Mouse (Mus musculus): Measurements from ENCODE around the gene Bcl2l13.
"Not testable (repeated sequence)": the region's sequence is repeated elsewhere in the genome, so short reads cannot be mapped to it uniquely, and the experiment has no call there.

Bcl2l13 gene

GRCm38 (mm10) chr6:120830866-120831608 is 5.0 kb upstream of the Bcl2l13 start:
- DNase-seq (ENCODE audit: low spot score) = no peak

DNA sequence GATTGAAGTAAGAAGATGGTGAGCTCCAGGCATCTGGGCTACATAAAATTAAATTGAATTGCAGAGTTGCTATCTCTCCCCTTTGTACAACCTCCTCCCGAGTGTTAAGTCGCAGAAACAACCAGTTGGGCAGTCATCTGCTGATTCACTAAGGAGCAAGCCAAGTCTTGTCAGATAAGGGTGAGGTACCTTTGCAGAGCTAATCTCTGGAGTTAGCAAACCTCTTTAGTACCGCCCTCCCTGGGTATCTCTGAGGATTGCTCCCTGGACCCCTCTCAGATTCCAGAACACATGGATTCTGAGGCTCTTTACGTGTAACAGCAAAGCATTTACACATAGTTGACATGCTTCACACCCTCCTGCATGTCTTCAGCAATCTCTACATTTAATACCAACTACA is 3.9 kb upstream of the Bcl2l13 start:
- no peak for DNase-seq (ENCODE audit: low spot score)

GRCm38 (mm10) chr6:120834766-120835321 is 1.2 kb upstream of the Bcl2l13 start:
- DNase-seq (ENCODE audit: low spot score) = no peak

DNA sequence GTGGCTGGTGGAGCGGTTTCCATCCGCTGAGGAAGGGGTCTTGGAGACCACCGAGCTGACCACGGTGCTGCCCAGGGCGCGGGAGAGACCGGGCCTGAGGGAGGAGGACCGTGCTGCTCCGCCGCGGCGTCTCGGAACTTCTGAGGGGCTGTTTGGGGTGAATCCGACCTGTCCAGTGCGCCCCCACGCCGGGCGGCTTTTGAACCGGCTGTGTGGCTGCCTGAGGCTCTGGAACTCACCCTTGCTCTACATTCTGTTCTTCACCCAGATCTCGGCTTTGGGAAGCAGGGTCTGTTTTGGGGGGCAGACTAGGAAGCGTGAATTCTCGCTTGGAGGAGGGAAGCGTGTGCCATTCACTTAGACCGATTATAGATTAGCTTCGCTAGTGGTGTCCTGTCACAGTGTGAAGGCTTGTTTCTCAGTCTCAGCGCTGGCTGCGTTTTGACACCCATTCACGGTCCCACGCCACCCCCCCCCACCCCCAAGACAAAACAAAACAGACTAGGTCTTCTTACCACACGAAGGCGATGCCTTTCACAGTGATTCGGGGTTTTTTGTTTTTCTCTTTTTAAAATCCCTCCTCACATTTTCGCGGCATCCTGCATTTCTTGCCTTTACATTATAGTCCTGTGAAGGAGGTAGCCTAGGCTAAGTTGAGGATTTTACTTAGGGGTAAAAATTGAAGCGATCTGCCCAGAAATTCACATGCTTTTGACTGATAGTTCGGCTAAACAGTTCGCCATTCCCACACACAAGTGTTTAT is 558 bp downstream of the Bcl2l13 start:
- DNase-seq (ENCODE audit: low spot score) = no peak

DNA sequence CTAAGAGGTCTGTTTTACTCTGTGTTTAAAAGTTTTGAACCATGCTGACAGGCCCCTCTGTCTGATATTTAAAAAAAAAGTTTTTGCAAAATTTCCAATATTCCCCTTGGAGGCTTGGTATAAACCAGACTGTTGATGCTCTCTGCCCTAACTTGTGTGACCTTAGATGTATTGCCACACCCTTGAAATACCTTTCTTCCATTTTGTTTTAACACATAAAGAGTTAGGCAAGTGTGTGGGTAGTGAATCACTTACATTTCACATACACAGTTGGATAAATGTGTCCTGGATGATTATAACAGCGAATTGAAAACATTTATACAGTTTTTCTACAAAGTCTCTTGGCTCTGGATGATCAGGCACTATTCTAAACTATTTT is 1.1 kb downstream of the Bcl2l13 start:
- DNase-seq (ENCODE audit: low spot score) = no peak

GRCm38 (mm10) chr6:120840258-120840657 is 4.2 kb downstream of the Bcl2l13 start:
- DNase-seq (ENCODE audit: low spot score) = no peak

- no peak for DNase-seq (ENCODE audit: low spot score)
Observed at GRCm38 (mm10) chr6:120841754-120842153, 5.7 kb downstream of the Bcl2l13 start.

- not testable (repeated sequence) for DNase-seq (ENCODE audit: low spot score)
Observed at GRCm38 (mm10) chr6:120850720-120851119, 14.7 kb downstream of the Bcl2l13 start.

DNA sequence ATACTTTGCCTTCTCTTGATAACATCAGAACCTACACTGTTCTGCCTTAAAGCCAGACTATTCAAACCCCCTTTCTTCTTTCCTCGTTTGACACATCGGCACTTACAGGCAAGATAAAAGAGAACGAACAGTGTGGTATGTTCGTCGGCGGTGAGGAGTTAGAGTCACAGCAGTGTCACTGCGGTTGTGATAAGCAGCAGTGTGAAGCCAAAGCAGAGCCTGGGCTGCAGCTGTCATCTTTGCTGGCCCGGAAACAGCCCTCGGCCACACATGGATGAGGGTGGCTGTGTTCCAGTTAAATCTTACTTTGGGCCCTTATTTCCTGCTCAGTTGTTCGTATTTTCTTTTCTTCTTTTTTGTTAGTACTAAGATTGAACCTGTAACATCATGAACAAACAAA is 18.4 kb downstream of the Bcl2l13 start:
- DNase-seq (ENCODE audit: low spot score) = no peak

DNA sequence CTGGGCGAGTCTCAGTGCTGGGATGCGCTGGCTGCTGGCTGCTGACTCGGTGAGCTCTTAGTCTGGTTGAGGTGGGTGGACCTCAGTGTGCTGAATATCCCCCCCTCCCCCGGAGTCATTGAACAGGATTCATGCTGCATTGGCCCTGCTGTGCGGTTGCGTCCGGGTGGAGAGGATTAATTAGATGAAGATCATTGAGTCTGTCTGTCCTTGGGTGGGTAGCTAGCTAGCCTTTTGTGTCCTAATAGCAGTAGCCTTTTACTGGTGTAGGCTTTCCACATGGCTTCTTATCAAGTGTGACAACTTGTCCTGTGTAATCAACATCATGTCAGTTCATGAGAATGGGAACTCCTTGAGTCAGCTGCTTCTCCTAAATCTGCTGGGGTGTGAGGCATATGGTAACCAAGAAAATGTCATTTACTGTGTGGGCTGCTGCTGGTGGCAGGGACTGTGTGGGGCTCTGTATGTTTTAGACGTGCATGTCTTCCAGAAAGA is 22.3 kb downstream of the Bcl2l13 start:
- DNase-seq (ENCODE audit: low spot score) = no peak

DNA sequence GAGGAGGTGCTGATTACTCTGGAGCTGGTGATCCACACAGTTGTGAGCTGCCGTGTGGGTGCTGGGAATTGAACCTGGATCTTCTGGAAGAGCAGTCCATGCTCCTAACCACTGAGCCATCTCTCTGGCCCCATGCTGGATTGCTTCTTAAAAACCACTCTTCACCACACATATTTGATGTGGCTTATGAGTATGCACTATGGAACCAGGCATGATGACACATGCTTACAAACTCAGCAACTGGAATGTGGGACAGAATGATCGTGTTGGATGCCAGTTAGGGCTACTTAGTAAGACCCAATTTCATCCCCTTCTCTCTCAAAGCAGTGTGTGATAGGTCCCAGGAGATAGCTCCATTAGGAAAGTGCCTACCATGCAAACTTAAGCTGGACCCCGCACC is 24.1 kb downstream of the Bcl2l13 start:
- no peak for DNase-seq (ENCODE audit: low spot score)

DNA sequence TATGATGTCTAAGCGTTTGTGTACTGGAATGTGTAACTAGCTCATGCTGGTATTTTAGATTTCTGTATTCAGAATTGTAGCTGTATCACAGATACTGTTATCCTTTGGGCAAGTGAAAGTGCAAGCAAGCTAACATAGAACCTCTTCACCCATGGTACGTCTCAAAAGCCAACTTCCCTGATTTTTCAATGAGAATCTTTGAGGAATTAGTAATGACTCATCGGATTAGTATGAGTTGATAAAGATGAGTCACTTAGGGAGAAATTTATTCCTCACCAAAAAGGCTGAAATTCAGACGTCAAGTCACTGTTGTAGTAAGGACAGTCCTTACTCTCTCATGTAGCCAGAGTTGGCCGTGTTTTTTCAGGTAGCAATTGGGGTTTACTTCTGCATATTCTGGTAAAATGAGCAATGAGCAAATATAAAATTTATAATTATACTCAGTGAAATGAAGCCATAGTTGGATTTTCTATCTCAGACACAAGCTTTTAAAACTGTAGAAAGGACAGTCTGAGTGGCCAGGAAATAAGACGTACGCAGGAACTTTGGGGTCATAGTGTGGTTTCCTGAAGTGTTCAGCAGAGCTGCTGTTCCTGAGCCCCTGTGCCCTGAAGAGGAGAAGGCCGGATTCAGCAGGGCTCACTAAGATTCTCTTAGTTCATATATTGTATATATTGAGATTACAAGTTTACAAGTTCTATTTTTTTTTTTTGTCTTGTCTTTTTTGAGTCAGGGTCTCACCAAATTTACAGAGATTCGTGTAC is 30.2 kb downstream of the Bcl2l13 start:
- no peak for DNase-seq (ENCODE audit: low spot score)

GRCm38 (mm10) chr6:120868824-120869223 is 32.8 kb downstream of the Bcl2l13 start:
- no peak for DNase-seq (ENCODE audit: low spot score)

GRCm38 (mm10) chr6:120871286-120871685 is 35.3 kb downstream of the Bcl2l13 start:
- DNase-seq (ENCODE audit: low spot score) = no peak

- DNase-seq (ENCODE audit: low spot score) = no peak
Observed at GRCm38 (mm10) chr6:120873874-120874273, 37.9 kb downstream of the Bcl2l13 start.

- DNase-seq (ENCODE audit: low spot score) = no peak
Observed at GRCm38 (mm10) chr6:120879046-120879445, 43.0 kb downstream of the Bcl2l13 start.

DNA sequence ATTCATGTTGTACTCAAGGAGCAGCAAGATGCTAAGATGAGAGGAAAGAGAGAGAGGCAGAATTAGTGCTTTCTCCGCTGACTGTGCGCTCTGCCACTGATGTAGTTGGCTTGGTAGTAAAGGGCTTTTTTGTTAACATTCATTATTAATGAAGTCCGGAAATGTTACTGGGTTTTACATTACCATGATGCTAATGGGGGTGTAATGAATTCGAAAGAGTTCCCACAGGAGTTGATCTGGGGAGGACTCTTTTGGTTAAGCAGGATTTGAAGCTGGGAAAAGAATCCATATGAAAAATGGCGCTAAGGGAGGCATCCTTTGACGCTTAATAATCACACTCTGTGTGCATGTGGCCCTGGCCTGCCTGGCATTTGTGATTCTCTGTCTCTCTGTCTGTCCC is 48.4 kb downstream of the Bcl2l13 start:
- no peak for DNase-seq (ENCODE audit: low spot score)

GRCm38 (mm10) chr6:120886696-120887095 is 50.7 kb downstream of the Bcl2l13 start:
- no peak for DNase-seq (ENCODE audit: low spot score)

DNA sequence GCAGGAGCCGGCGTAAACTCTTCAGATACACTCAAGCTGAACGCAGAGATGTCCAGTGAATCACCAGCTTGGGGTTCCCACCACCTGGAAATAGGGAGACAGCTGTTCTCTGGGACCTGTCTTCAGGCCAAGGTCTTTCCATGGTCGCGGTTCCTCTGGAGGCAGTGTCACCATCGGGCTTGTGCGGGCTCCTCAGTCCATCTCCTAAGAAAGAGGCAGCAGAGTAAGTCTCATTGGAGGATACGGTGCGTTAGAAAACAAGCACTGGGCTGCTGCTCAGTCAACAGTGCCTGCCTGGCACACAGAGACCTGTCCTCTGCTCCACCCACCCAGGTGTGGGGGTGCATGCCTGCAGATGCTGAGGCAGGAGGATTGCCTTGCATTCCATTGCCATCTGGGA is 58.1 kb downstream of the Bcl2l13 start:
- DNase-seq (ENCODE audit: low spot score) = no peak

DNA sequence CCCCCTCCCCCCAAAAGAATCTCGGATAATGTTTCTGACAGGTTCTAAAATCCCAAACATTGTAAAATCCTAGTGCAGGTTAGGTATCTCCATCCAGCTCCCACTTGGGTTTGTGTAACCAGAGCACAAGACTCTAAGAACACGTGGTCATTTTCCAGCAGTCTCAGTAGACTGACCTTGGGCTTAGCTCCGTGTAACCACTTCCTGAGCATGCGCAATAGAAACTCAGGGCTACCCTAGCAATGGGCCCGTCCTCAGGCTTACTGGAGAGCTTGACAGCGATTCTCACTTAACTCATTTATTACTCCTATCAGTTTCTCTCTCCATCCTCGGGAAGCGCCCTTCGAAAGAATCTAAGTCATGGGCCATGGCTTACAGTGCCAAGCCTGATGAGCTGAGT is 58.5 kb downstream of the Bcl2l13 start:
- DNase-seq (ENCODE audit: low spot score) = no peak

DNA sequence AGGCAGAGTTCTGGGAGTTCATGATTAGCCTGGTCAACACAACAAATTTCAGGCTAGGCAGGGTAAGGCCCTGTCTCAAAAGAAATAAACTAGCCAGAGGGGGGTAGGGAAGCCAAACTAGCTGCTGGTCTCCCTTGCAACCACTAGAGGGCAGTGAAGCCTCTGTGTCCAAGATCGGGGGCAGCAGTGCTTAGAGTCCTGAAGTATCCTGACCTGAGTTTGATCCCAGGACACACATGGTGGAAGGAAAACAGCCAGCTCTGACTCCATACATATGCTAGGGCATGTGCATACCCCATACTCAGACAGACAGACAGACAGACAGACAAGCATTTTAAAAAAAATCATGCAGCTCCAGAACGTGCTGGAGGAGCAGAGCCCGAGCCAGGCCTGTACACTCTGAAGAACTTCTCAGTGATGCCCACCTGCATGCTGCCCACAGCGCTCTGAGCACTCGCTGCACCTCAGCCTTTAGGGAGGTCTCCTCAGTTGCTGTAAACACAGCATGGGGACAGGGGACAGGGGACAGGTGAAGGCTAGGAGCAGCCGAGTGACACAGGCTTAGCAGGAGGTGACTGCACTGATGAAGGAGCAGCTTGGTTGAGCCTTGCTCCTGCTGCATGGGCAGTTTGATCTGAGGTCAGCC is 62.3 kb downstream of the Bcl2l13 start:
- no peak for DNase-seq (ENCODE audit: low spot score)

All from ovary, postnatal 10 days (tissue).